Mouse (Mus musculus) cerebellum, adult 9-11 months (tissue): ENCODE results near the gene Atp2c2.

Experiments used
- DNase-seq: peaks from one replicate; pipeline ENCODE4 v3.0.0; 2022

Gene Atp2c2

GRCm38 (mm10) chr8:119707146-119707545 lies 7.3 kb downstream of the Atp2c2 start:
- DNase-seq, result no peak

DNA sequence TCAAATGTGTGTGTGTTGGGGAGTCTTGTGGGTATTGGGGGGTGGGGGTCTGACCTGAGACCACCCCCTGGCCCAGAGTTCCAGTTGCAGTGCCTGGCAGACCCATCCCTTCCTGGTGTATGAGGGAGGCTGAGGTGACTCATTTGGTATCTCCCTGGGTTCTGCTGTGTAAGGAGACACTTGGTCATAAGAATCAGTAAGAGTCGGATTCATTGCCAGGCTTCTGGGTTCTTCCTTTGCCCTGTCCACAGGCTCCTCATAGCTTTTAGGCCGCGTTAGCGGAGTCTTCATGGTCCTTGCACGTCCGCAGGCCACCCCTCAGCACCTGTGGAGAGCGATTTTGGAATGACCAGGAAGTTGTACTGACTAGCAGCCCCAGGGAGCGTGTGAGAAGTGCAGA lies 8.7 kb downstream of the Atp2c2 start:
- DNase-seq, result no peak

GRCm38 (mm10) chr8:119708878-119709702 lies 9.3 kb downstream of the Atp2c2 start:
- DNase-seq, result no peak

- no peak for DNase-seq
Measured at GRCm38 (mm10) chr8:119709703-119710093, 9.9 kb downstream of the Atp2c2 start.

- no peak for DNase-seq
Measured at GRCm38 (mm10) chr8:119712226-119712625, 12.4 kb downstream of the Atp2c2 start.

DNA sequence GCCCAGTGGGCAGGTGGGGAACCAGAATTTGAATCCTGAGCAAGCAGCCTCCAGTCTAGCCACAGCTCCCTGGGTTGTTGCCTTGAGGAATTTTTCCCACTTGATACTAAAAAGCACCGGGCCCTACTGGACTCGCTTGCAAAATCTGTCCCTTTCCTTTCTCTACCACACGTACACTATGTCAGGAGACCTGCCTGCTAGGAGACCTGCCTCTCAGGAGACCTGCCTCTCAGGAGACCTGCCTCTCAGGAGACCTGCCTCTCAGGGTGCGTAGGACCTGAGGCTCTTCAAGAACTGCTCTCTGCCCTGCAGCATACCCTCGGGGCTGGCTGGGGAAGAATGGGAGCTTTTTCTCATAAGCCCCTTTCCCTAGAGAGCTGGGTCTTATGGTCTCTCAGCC lies 13.6 kb downstream of the Atp2c2 start:
- DNase-seq, result no peak

DNA sequence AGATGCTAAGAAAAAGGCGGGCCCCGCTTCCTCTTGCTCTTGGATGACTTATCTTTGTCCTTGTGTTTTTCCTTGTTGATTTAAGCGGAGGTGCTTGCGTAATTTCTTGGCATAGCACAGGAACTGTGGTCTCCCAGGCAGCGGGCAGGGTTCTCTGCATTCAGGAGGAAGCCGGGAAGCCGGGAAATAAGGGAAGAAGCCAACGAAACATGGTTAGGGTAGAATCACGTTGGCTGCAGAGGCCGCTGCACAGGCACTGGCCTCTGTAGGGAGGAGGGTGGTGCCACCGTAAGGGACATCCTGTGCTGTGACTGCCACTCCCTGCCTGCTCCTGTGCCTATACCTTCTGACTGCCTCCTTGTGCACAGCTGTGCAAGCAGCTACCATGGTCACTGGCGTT lies 15.4 kb downstream of the Atp2c2 start:
- no peak for DNase-seq

GRCm38 (mm10) chr8:119716730-119717299 lies 17.0 kb downstream of the Atp2c2 start:
- DNase-seq, result no peak

DNA sequence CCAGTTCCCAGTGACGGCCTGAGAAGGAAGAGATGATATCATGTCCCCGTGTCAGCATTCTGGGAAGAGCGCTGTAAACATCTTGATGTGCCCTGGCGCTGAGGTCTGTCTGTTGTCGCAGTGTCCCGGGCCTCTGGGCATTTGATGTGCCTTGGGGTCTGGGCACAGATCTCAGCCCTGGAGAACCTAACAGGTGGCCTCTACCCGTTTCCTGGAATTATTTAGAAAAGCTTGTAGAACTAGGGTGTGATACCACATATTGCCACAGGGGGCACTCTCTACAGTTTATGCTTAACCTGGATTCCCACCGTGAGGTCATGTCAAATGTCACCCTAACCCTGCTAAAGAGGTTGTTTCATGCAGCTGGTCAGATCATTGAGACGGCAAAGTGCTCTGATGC lies 18.0 kb downstream of the Atp2c2 start:
- no peak for DNase-seq

GRCm38 (mm10) chr8:119719011-119719501 lies 19.2 kb downstream of the Atp2c2 start:
- no peak for DNase-seq

GRCm38 (mm10) chr8:119722348-119722747 lies 22.5 kb downstream of the Atp2c2 start:
- no peak for DNase-seq

DNA sequence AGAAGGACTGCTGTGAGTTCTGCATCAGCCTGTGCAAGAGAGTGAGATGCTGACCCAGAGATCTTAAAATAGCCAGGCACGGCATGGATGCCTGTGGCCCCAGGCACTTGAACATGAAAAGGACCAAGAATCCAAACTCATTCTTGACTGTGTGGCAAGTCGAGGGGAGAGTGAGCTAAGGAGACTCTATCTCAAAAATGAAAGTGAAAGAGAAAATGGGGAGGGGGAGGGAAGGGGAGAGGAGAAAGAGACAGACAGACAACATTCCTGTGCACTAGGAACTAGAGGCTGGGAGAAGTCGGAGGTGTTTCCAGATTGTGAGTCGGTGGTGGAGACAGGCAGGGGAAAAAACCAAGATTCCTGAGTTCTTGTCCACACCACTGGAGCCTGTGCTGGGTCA lies 23.9 kb downstream of the Atp2c2 start:
- no peak for DNase-seq

- DNase-seq, result no peak
Measured at GRCm38 (mm10) chr8:119724596-119724995, 24.8 kb downstream of the Atp2c2 start.

DNA sequence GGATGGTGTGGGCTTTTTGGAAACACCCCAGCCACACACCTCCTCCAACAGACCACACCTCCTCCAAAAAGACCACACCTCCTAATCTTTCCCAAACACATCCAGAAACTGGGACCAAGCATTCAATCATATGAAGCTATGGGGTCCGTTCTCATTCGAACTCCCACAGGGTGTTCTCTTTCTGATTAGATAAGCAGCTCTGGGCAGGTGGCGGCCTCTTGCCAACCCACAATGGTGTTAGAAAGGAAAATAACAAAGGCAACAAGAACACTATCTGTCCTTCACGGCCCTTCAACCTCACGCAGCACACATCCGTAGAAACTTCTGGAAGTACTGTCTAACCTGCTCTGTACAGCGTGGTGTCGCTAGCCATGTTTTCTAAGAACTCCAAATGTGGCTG lies 27.3 kb downstream of the Atp2c2 start:
- no peak for DNase-seq

GRCm38 (mm10) chr8:119728351-119728895 lies 28.6 kb downstream of the Atp2c2 start:
- no peak for DNase-seq

- no peak for DNase-seq
Measured at GRCm38 (mm10) chr8:119732072-119732471, 32.3 kb downstream of the Atp2c2 start.

DNA sequence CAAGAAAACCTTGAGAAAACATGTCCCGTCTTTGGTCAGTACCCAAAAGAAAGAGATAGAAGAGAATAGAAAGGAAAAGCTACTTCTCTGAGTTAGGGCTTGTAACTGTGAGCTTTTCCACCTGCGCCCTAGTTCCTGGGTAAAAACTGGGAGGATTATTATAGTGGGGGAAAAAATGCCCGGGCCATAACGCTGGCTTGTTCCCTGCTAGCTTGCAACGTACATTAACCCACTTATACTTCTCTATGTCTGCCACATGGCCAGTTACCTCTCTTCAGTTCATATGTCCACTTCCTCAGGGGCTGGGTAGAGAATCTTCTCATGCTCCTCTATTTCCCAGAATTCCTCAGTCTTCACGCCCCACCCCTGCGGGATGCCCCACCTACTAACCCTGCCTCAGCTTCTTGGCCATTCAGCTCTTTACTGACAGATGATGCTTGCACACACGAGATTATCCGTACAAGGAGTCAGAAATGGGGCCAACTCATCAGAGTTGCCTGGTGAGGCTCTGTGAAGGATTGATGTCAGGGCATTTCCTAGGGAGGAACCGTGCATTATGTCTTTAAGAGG lies 36.6 kb downstream of the Atp2c2 start:
- DNase-seq, result no peak

DNA sequence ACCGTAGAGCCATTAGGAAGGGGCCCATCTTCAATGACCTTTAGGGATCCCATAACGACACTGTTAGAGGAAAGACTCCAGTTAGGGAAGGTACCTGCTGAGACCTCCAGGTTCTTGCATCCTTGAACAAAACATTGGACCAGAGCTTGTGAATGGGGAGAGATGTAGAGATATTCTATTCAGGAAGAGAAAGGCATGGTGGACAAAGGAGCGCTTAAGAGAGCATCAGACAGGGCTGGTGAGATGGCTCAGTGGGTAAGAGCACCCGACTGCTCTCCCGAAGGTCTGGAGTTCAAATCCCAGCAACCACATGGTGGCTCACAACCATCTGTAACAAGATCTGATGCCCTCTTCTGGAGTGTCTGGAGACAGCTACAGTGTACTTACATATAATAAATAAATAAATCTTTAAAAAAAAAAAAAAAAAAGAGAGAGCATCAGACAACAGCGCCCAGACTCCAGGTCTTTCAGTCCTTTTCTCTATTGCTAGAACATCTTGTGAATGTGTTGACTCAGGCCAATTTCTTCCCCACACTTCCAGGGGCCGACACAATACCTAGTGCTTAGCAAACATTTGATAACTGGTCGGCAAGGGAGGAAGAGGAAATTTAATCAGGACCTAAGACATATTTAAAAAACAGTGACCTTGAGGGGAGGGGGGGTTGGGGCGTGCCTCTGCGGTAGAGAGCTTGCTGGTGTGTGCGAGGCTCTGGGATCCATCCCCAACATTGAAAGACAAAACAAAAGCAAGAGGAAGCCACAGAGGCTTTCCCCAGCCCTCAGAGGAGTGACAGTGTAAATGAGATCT lies 37.5 kb downstream of the Atp2c2 start:
- no peak for DNase-seq

- no peak for DNase-seq
Measured at GRCm38 (mm10) chr8:119738129-119738907, 38.5 kb downstream of the Atp2c2 start.

DNA sequence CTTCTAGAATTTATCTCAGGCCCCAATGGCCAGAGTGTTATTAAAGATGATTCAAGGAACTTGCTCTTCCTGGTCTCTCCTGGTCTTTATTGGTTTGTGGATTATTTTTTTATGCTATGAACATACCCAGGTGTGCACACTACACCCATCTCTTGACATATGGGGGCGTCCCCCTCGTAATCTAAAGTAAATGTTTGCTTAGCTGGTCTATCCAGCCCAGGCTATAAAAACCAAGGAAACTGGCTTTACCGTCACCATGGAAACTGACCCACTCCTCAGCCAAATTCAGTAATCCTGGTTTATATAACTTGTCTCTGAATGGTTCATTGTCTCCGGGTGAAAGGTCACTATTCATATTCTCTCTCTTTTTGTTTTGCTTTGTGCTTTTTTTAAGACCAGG lies 40.8 kb downstream of the Atp2c2 start:
- no peak for DNase-seq

DNA sequence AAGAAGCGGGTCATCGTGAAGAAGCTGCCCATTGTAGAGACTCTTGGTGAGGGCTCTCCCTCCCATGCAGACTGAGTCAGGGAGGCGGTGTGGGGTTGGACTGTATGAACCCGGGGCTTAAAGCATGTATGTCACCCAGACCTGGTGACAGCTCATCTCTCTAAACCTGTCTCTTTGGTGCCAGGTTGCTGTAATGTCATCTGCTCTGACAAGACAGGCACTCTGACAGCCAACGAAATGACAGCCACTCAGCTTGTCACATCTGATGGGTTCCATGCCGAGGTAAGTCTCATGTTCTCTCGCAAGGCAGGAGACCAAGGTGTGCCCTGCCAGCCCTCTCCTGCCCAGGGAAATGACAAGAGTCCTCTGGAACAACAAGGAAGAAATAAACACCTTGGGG lies 42.6 kb downstream of the Atp2c2 start:
- DNase-seq, result no peak
